In genomic region chr16:31826049-31826448, GRCm38 (mm10) we compare ENCODE assay signal across 21 mouse cellular contexts. TPM values are rescaled to one million over a fixed set of nuclear protein-coding genes. Genes with fewer than 3 reads are reported as not detected.
DNase-seq lines count a peak whose midpoint lies in the region; ATAC-seq and TF ChIP-seq lines count a peak whose summit lies in the region.
"Had no signal": no experiment of that assay in that cellular context is flagged by ENCODE, and none has a peak within 500 bp of the region (broad histone marks: within the 10 kb centered on the region; RNA-seq: fewer than 3 reads in every experiment).

No protein-coding gene starts in this region.

- no peak overlapping the region for H3K27ac ChIP-seq in embryonic facial prominence, embryonic 10.5 days (replicated peaks)
- H3K27ac ChIP-seq: kidney, postnatal 0 days; layer of hippocampus, adult 2 months; limb, embryonic 12.5 days; liver, embryonic 15.5 days; midbrain, embryonic 12.5 days; neural tube, embryonic 13.5 days had no signal

- no peak overlapping the region for H3K4me3 ChIP-seq in embryonic facial prominence, embryonic 10.5 days
- H3K4me3 ChIP-seq: layer of hippocampus, adult 2 months; limb, embryonic 12.5 days; liver, embryonic 15.5 days; midbrain, embryonic 12.5 days; neural tube, embryonic 13.5 days had no signal

- CTCF ChIA-PET in Patski (lab: Charles Lee), result no interaction called here

- peak; percentile 87 for DNase-seq in heart, adult 11 months
- no peak for DNase-seq in heart, postnatal 25 days (ENCODE audit: low spot score)
- DNase-seq in ES-CJ7 (ENCODE audit: low read depth, low spot score), result peak; percentile 16
- peak; percentile 38 for DNase-seq in Patski (ENCODE audit: low read depth, low spot score)
- peak; percentile 10 for DNase-seq in embryonic facial prominence, embryonic 10.5 days (ENCODE audit: low spot score)
- DNase-seq in thymus, postnatal 4 days, result no peak
- DNase-seq in spleen, postnatal 4 days (ENCODE audit: low spot score in 2 of 2), result no peak
- DNase-seq in kidney, adult 11 months, result no peak
- DNase-seq: heart, postnatal 36 days; spleen, adult 18-20 months; thymus, postnatal 25 days had no signal

- 59% methylated on average over 4 of the region's 4 CpGs for WGBS in embryonic facial prominence, embryonic 10.5 days

- POLR2A ChIA-PET in Patski (lab: Charles Lee), result no interaction called here

- intact Hi-C loops in heart, postnatal 25 days (cut with DNase I), result no loop called here

- H3K27me3 ChIP-seq in Patski, result no peaks in the 10 kb centered on the region
- no peaks in the 10 kb centered on the region for H3K27me3 ChIP-seq in embryonic facial prominence, embryonic 10.5 days (replicated peaks; ENCODE audit: low read depth, poor library complexity, severe bottlenecking)
- H3K27me3 ChIP-seq: limb, embryonic 12.5 days; liver, embryonic 15.5 days; midbrain, embryonic 12.5 days; neural tube, embryonic 13.5 days had no signal

- no peak for ATAC-seq in Patski
- ATAC-seq: intestine, embryonic 16.5 days had no signal

- TF ChIP-seq CTCF in Patski (IDR thresholded peaks at IDR 0.05), result no peak

- in situ Hi-C loops in Patski (cut with MboI; ENCODE audit: low pct_unique_long_range_greater_than_20kb), result no loop called here

- no peaks in the 10 kb centered on the region for H3K9me3 ChIP-seq in embryonic facial prominence, embryonic 10.5 days
- H3K9me3 ChIP-seq: limb, embryonic 12.5 days; liver, embryonic 15.5 days; midbrain, embryonic 12.5 days; neural tube, embryonic 13.5 days had no signal

- H3K36me3 ChIP-seq in embryonic facial prominence, embryonic 10.5 days (replicated peaks), result peaks cover 32% of the 10 kb centered on the region
- H3K36me3 ChIP-seq: liver, embryonic 15.5 days; midbrain, embryonic 12.5 days had no signal

- no peaks in the 10 kb centered on the region for H3K4me1 ChIP-seq in embryonic facial prominence, embryonic 10.5 days
- H3K4me1 ChIP-seq: limb, embryonic 12.5 days; liver, embryonic 15.5 days had no signal

RNA-seq across cellular contexts. Expression of gene Meltf, which starts 52.6 kb away (rescaled TPM):
- under 1 TPM in 1 of 2 experiments, not detected in 1; 0.10 TPM for total RNA-seq in heart, postnatal 25 days (2021)
- 0.31 TPM for polyA plus RNA-seq in Patski (2021)
- polyA plus RNA-seq in embryonic facial prominence, embryonic 10.5 days (2016; fragmentation: Nextera tagmentation; extraction: Ambion mirVana), result 0.06 and 0.13 TPM in 2 replicates
- total RNA-seq: gastrocnemius, adult 18-20 months; heart, adult 8-10 months; heart, postnatal 36 days; MEL had no signal

Comparison
In these comparisons a context has a peak if more than half of its experiments do, and no peak if none do; other contexts are left out.
1. DNase-seq: peak in heart, adult 11 months (single experiment), ES-CJ7 (single experiment), Patski (single experiment) and embryonic facial prominence, embryonic 10.5 days (single experiment); none in heart, postnatal 25 days (single experiment), thymus, postnatal 4 days (single experiment), spleen, postnatal 4 days (0 of 2) and kidney, adult 11 months (single experiment).